In the genomic region with DNA sequence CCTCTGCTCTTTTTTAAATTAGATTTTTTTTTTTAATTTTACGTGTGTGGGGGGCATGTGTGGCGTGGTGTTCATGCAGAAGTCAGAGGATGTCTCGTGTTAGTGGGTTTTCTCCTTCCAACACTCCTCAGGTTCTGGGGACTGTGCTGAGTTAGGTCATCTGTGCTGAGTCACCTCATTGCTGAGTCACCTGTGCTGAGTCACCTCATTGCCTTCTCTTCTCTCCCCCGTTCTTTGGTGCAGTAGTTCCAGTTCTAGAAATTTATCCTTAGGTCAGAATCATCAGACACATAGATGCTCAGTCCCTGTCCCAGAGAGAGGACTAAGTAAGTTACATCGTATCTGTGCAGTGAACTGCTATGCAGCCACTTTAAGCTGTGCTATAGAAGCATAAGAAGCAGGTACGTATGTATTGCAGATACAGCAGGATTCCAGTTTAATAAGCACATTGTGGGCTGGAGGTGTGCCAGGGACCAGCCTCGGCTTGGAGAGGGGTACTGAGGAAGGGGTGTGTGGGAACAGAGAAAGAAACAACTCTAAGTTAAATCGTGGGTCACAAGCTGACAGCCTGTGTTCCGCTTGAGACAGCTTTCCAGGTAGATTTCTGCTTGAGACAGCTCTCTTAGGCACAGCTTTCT, we compare ENCODE assay signal across 16 mouse cellular contexts. TPM values are rescaled to one million over a fixed set of nuclear protein-coding genes. Genes with fewer than 3 reads are reported as not detected.
DNase-seq lines count a peak whose midpoint lies in the region; ATAC-seq lines count a peak whose summit lies in the region.
"Had no signal": no experiment of that assay in that cellular context is flagged by ENCODE, and none has a peak within 500 bp of the region (broad histone marks: within the 10 kb centered on the region; RNA-seq: fewer than 3 reads in every experiment).

No protein-coding gene starts in this region.

- H3K9ac ChIP-seq in forebrain, embryonic 16.5 days (replicated peaks; ENCODE audit: low read depth, low read length), result no peak overlapping the region
- H3K9ac ChIP-seq: intestine, embryonic 15.5 days; lung, embryonic 15.5 days had no signal

- no peaks in the 10 kb centered on the region for H3K4me1 ChIP-seq in forebrain, embryonic 16.5 days (replicated peaks; ENCODE audit: control insufficient read depth, insufficient read depth, low read length)
- H3K4me1 ChIP-seq: hindbrain, embryonic 10.5 days; intestine, embryonic 15.5 days had no signal

- peak; percentile 87 for ATAC-seq in erythroblast, adult 5-6 weeks (replicated peaks; ENCODE audit: low FRiP score, poor library complexity, severe bottlenecking)
- 0 out of 2 replicates have a peak, but pooled peaks have one; percentile 20 for ATAC-seq in megakaryocyte-erythroid progenitor cell, adult 5-6 weeks (replicated peaks; ENCODE audit: low FRiP score, low TSS enrichment, poor library complexity, severe bottlenecking)
- ATAC-seq in forebrain, embryonic 16.5 days, result no peak
- ATAC-seq: intestine, embryonic 15.5 days had no signal

- 78% methylated on average over 9 of the region's 9 CpGs for WGBS in forebrain, embryonic 16.5 days

- peaks cover 26% of the 10 kb centered on the region for H3K36me3 ChIP-seq in forebrain, embryonic 16.5 days (ENCODE audit: control insufficient read depth, insufficient read depth)

- no peak overlapping the region for H3K4me2 ChIP-seq in forebrain, embryonic 16.5 days (ENCODE audit: low read length)
- H3K4me2 ChIP-seq: intestine, embryonic 15.5 days; lung, embryonic 15.5 days had no signal

- no peaks in the 10 kb centered on the region for H3K9me3 ChIP-seq in forebrain, embryonic 16.5 days (ENCODE audit: control insufficient read depth, low read length)
- H3K9me3 ChIP-seq: G1E; hindbrain, embryonic 10.5 days; intestine, embryonic 15.5 days; lung, embryonic 15.5 days; midbrain, embryonic 10.5 days had no signal

- H3K27ac ChIP-seq in forebrain, embryonic 16.5 days (ENCODE audit: low read length), result no peak overlapping the region
- H3K27ac ChIP-seq: hindbrain, embryonic 10.5 days; intestine, embryonic 15.5 days; lung, embryonic 15.5 days; midbrain, embryonic 10.5 days had no signal

- DNase-seq in right cerebral cortex, adult 2 months (ENCODE audit: low spot score in 2 of 2), result peak; percentile 64
- no peak for DNase-seq in right cerebral cortex, postnatal 25 days
- DNase-seq in adrenal gland, adult 2 months, result peak; percentile 82
- no peak for DNase-seq in retina, embryonic 14.5 days (ENCODE audit: low spot score)
- DNase-seq: cerebellum, adult 11-12 months; heart, adult 18-20 months; kidney, postnatal 14 days had no signal

- H3K27me3 ChIP-seq in forebrain, embryonic 16.5 days (replicated peaks; ENCODE audit: control insufficient read depth, insufficient read depth, low read length), result no peaks in the 10 kb centered on the region
- H3K27me3 ChIP-seq: intestine, embryonic 15.5 days; lung, embryonic 15.5 days had no signal

- H3K4me3 ChIP-seq in forebrain, embryonic 16.5 days (replicated peaks; ENCODE audit: low read length), result no peak overlapping the region
- H3K4me3 ChIP-seq: erythroblast, embryonic 14.5 days; hindbrain, embryonic 10.5 days; intestine, embryonic 15.5 days; lung, embryonic 15.5 days; midbrain, embryonic 10.5 days had no signal

RNA-seq across cellular contexts. Expression of gene Clstn1, which starts 46.5 kb away (rescaled TPM):
- 100 to 1,000 TPM in 1 of 2 experiments, 10 to 100 TPM in 1; 98.4 to 110 TPM for total RNA-seq in adrenal gland, adult 2 months (2021)
- 44.5 and 48.8 TPM in 2 replicates for polyA plus RNA-seq in adrenal gland, adult 2 months (2012; rRNA removed)
- total RNA-seq in erythroblast, adult 5-6 weeks (2015; ENCODE audit: low replicate concordance), result 0.58 and 1.3 TPM in 2 replicates
- 1.8 and 2.4 TPM in 2 replicates for total RNA-seq in erythroblast, adult 5-6 weeks (2017; ENCODE audit: low replicate concordance)
- total RNA-seq in megakaryocyte-erythroid progenitor cell, adult 5-6 weeks (2014; fragmentation: Nextera tagmentation), result 30.8 and 31.2 TPM in 2 replicates
- 23.3 and 30.4 TPM in 2 replicates for total RNA-seq in megakaryocyte-erythroid progenitor cell, adult 5-6 weeks (2017)
- 65.3 and 81.8 TPM in 2 replicates for polyA plus RNA-seq in forebrain, embryonic 16.5 days (2015; fragmentation: Nextera tagmentation; extraction: Ambion mirVana)

Comparison
In these comparisons a context has a peak if more than half of its experiments do, and no peak if none do; other contexts are left out.
1. DNase-seq: peak in right cerebral cortex, adult 2 months (2 of 2) and adrenal gland, adult 2 months (single experiment); none in right cerebral cortex, postnatal 25 days (single experiment) and retina, embryonic 14.5 days (single experiment).
2. RNA of gene Clstn1, which starts 46.5 kb away (total RNA-seq): 98.4 to 110 TPM in adrenal gland, adult 2 months and 23.3 to 31.2 TPM in megakaryocyte-erythroid progenitor cell, adult 5-6 weeks; 0.58 to 2.4 TPM in erythroblast, adult 5-6 weeks; every median in the first group is over 4 times any median in the second.